Mouse (Mus musculus) embryonic facial prominence, embryonic 12.5 days (tissue): ENCODE measurements around the gene Lrcol1. TPM values are rescaled to one million over a fixed set of nuclear protein-coding genes. Genes with fewer than 3 reads are reported as not detected.

ENCODE experiments used
- ATAC-seq: fragments of 200-750 bp; cut with Nextera tagmentation; 2 replicates; pipeline ENCODE4 v1.8.0; 2017; ENCODE audit not compliant: insufficient number of reproducible peaks, insufficient read depth, low FRiP score, low TSS enrichment
- H3K27ac ChIP-seq: fragments of 300-500 bp; sonication (generic); 2 replicates; pipeline ENCODE4 v1.5.1; 2016; ENCODE audit warnings: mild to moderate bottlenecking
- H3K27me3 ChIP-seq: fragments of 300-500 bp; sonication (generic); 2 replicates; pipeline ENCODE4 v1.6.1; 2016; ENCODE audit warnings: mild to moderate bottlenecking, moderate library complexity
- H3K36me3 ChIP-seq: fragments of 300-500 bp; sonication (generic); 2 replicates; pipeline ENCODE4 v1.6.1; 2016; ENCODE audit warnings: mild to moderate bottlenecking
- H3K4me1 ChIP-seq: fragments of 300-500 bp; sonication (generic); 2 replicates; pipeline ENCODE4 v1.6.1; 2016
- H3K4me2 ChIP-seq: fragments of 300-500 bp; sonication (generic); replicated peaks from 2 replicates; pipeline ENCODE4 v1.6.1; 2016; ENCODE audit warnings: mild to moderate bottlenecking, moderate library complexity
- H3K4me3 ChIP-seq: fragments of 300-500 bp; sonication (generic); 2 replicates; pipeline ENCODE4 v1.5.1; 2016; ENCODE audit warnings: mild to moderate bottlenecking
- H3K9ac ChIP-seq: fragments of 300-500 bp; sonication (generic); 2 replicates; pipeline ENCODE4 v1.6.1; 2016; ENCODE audit warnings: mild to moderate bottlenecking, moderate library complexity
- H3K9me3 ChIP-seq: fragments of 300-500 bp; sonication (generic); 2 replicates; pipeline ENCODE4 v1.6.1; 2016; ENCODE audit warnings: mild to moderate bottlenecking, moderate library complexity
- WGBS: fragments of 180-500 bp; shearing (Covaris S2); methylation state at CpG from one replicate; pipeline ENCODE4 v1.1.7; 2016; 5-methylcytosine and 5-hydroxymethylcytosine counted together
- polyA plus RNA-seq: library from polyadenylated mRNA; unstranded; fragments of >200 nt; fragmentation: Nextera tagmentation; extraction: Ambion mirVana; gene quantifications from 2 replicates; pipeline ENCODE4 v1.2.1, GENCODE M21; 2016

Gene Lrcol1
- polyA plus RNA-seq, result not detected in 2 replicates

DNA sequence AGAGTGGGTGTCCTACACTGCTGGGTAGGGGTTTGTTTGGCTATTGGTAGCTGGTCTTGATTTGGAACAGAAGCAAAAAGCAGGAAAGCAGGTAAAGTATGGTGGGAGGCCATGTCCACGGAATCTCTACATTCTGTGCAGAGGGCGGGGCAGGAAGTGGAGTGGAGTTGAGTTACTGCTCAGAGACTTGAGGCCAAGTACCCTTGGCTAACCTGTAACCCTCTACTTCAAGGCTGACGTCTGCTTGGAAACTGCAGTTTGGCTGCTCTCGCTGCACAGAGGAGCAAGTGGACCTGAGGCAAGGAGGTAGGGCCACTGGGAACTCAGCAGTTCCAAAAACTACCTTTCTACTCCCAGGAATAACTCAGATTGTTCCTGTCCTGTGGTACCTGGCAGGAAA lies at the start of gene Lrcol1:
Lrcol1 (plus strand) TSS at position 207 of the 400 bp plus-strand sequence.
- Histone ChIP-seq H3K9me3 (no peaks in the 10 kb centered on the region), H3K4me2 (0 out of 2 replicates have a peak within 1 kb of the TSS, but pooled peaks have one; percentile 92), H3K4me1 (peaks cover 5% of the 10 kb centered on the region; the same call in 1 of the 2 replicates), H3K9ac (no peak within 1 kb of the TSS), H3K27ac (no peak within 1 kb of the TSS), H3K27me3 (peaks cover 33% of the 10 kb centered on the region), H3K36me3 (peaks cover 7% of the 10 kb centered on the region; the same call in 1 of the 2 replicates), H3K4me3 (no peak within 1 kb of the TSS)
- 70% methylated on average over 4 of the region's 4 CpGs for WGBS
- ATAC-seq, result no peak

DNA sequence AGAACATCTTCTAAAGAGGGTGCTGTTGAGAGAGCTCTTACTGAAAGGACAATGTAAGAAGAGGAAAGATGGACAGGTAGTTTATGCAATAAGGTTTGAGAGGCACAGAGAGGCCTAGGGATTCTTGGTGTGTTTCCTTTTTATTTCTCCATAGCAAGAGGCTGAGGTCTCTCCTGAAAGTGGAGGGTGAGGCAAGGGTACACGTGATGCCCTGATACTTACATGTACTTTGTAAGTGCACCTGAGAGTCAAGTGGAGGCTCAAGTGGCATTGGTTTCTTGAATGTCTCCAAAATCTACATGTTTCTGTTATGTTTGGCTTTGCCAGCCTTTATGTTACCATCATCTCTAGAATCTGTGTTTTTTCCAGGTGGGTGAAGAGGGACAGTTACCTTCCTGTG lies 47.9 kb upstream of the Lrcol1 start:
- Histone ChIP-seq H3K4me3 (no peak overlapping the region), H3K9ac (no peak overlapping the region), H3K4me1 (no peaks in the 10 kb centered on the region), H3K36me3 (peaks cover 84% of the 10 kb centered on the region), H3K27ac (no peak overlapping the region), H3K27me3 (no peaks in the 10 kb centered on the region), H3K9me3 (no peaks in the 10 kb centered on the region), H3K4me2 (no peak overlapping the region)
- 95% methylated on average over 1 of the region's 1 CpGs for WGBS
- no peak for ATAC-seq

- Histone ChIP-seq H3K9me3 (no peaks in the 10 kb centered on the region), H3K27ac (no peak overlapping the region), H3K4me3 (no peak overlapping the region), H3K36me3 (peaks cover 86% of the 10 kb centered on the region), H3K4me2 (no peak overlapping the region), H3K9ac (no peak overlapping the region), H3K4me1 (no peaks in the 10 kb centered on the region), H3K27me3 (no peaks in the 10 kb centered on the region)
- ATAC-seq, result no peak
- WGBS, result 91% methylated on average over 2 of the region's 2 CpGs
These were observed 43.9 kb upstream of the Lrcol1 start for GRCm38 (mm10) chr5:110300591-110300990.

DNA sequence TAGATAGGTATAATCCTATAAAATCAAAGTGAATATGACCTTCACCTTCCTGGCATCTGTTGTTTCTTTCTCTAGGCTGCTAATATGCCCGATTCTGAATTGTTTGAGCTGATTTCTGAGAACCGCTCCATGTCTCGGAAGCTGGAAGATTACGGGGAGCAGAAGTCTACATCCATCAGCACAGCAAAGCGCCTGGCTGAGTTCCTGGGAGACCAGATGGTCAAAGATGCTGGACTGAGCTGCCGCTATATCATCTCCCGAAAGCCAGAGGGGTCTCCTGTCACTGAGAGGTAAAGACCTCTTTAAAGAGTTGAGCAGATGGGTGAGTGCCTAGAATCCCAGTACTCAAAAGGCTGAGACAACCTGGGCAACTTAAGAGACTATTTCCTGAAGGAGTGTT lies 35.7 kb upstream of the Lrcol1 start:
- Histone ChIP-seq H3K9me3 (no peaks in the 10 kb centered on the region), H3K27ac (no peak overlapping the region), H3K4me2 (no peak overlapping the region), H3K4me1 (no peaks in the 10 kb centered on the region), H3K36me3 (peaks cover 74% of the 10 kb centered on the region), H3K27me3 (no peaks in the 10 kb centered on the region), H3K9ac (no peak overlapping the region), H3K4me3 (no peak overlapping the region)
- WGBS, result 96% methylated on average over 7 of the region's 7 CpGs
- no peak for ATAC-seq

- Histone ChIP-seq H3K4me1 (no peaks in the 10 kb centered on the region), H3K27me3 (no peaks in the 10 kb centered on the region), H3K36me3 (peaks cover 57% of the 10 kb centered on the region), H3K9ac (no peak overlapping the region), H3K27ac (no peak overlapping the region), H3K4me2 (no peak overlapping the region), H3K4me3 (no peak overlapping the region), H3K9me3 (no peaks in the 10 kb centered on the region)
- WGBS, result 98% methylated on average over 3 of the region's 3 CpGs
- ATAC-seq, result no peak
These were observed 31.4 kb upstream of the Lrcol1 start for GRCm38 (mm10) chr5:110313127-110313526.

GRCm38 (mm10) chr5:110330508-110330907 lies 14.0 kb upstream of the Lrcol1 start:
- peaks cover 86% of the 10 kb centered on the region for H3K36me3 ChIP-seq
- no peaks in the 10 kb centered on the region for H3K9me3 ChIP-seq
- H3K4me1 ChIP-seq, result no peaks in the 10 kb centered on the region
- no peak overlapping the region for H3K9ac ChIP-seq
- no peaks in the 10 kb centered on the region for H3K27me3 ChIP-seq
- 85% methylated on average over 3 of the region's 3 CpGs for WGBS
- H3K27ac ChIP-seq, result no peak overlapping the region
- no peak for ATAC-seq
- H3K4me2 ChIP-seq, result no peak overlapping the region
- H3K4me3 ChIP-seq, result no peak overlapping the region

DNA sequence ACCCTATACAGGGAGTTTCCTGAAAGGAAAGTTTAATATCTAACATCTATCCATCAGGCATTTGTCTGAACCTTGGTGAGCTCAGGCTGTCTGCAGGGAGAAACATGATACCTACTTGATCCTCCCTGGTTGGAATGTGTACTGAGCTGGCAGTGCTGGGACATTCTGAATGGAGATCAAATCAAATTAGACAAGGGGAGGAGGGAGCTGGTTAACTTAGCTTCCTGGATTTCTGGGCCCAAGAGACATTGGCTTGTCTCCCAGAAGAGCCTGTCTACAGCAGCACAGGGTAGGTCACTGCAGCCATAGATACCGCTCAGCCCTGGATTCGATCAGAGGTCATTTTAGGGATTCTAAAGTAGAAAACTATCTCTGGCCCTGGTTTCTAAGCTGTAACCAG lies 5.7 kb upstream of the Lrcol1 start:
- Histone ChIP-seq H3K27ac (peak overlapping the region; percentile 50), H3K4me2 (no peak overlapping the region), H3K4me3 (no peak overlapping the region), H3K4me1 (peaks cover 7% of the 10 kb centered on the region), H3K9ac (no peak overlapping the region), H3K27me3 (peaks cover 24% of the 10 kb centered on the region), H3K9me3 (no peaks in the 10 kb centered on the region), H3K36me3 (peaks cover 53% of the 10 kb centered on the region)
- WGBS, result 71% methylated on average over 2 of the region's 2 CpGs
- ATAC-seq, result no peak

GRCm38 (mm10) chr5:110342648-110343284 lies 1.8 kb upstream of the Lrcol1 start, which contains the start of gene P2rx2:
TSS of gene P2rx2 (minus strand) at chr5:110343212.
- peaks cover 12% of the 10 kb centered on the region for H3K4me1 ChIP-seq
- H3K36me3 ChIP-seq, result peaks cover 14% of the 10 kb centered on the region; the same call in 1 of the 2 replicates
- H3K9me3 ChIP-seq, result no peaks in the 10 kb centered on the region
- ATAC-seq, result peak; percentile 39; the same call in 1 of the 2 replicates
- 2% methylated on average over 43 of the region's 43 CpGs for WGBS
- peak within 1 kb of the TSS; percentile 42 for H3K4me3 ChIP-seq
- H3K9ac ChIP-seq, result peak within 1 kb of the TSS; percentile 50; the same call in 1 of the 2 replicates
- no peak within 1 kb of the TSS for H3K27ac ChIP-seq
- H3K27me3 ChIP-seq, result peaks cover 33% of the 10 kb centered on the region
- peak within 1 kb of the TSS; percentile 92 for H3K4me2 ChIP-seq

GRCm38 (mm10) chr5:110345553-110345952 lies 1.0 kb downstream of the Lrcol1 start:
- Histone ChIP-seq H3K4me1 (peaks cover 5% of the 10 kb centered on the region; the same call in 1 of the 2 replicates), H3K4me2 (no peak overlapping the region), H3K9ac (no peak overlapping the region), H3K36me3 (no peaks in the 10 kb centered on the region), H3K27me3 (peaks cover 33% of the 10 kb centered on the region), H3K9me3 (no peaks in the 10 kb centered on the region), H3K27ac (no peak overlapping the region), H3K4me3 (no peak overlapping the region)
- 78% methylated on average over 4 of the region's 4 CpGs for WGBS
- ATAC-seq, result no peak

DNA sequence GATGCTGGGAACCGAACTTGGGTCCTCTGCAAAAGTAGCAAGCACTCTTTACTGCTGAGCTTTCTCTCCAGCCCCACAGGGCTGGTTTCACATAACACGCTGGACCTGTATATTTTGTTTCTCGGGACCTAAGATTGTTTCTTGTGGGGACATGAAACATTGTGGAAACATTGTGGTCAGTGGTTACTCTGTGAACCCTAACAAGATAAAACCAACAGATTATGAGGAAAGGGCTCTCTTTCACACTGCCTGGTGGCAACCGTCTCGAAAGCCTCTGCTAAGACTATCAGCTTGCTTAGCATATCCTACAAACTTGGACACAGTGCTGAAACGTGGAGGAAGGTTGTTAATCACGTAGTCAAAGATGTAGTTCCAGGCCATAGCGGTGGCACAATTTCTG lies 2.5 kb downstream of the Lrcol1 start:
- no peak for ATAC-seq
- Histone ChIP-seq H3K27ac (no peak overlapping the region), H3K9ac (no peak overlapping the region), H3K4me1 (peaks cover 5% of the 10 kb centered on the region; the same call in 1 of the 2 replicates), H3K27me3 (peaks cover 26% of the 10 kb centered on the region), H3K4me2 (no peak overlapping the region), H3K9me3 (no peaks in the 10 kb centered on the region), H3K36me3 (no peaks in the 10 kb centered on the region), H3K4me3 (no peak overlapping the region)
- WGBS, result 78% methylated on average over 8 of the region's 8 CpGs

DNA sequence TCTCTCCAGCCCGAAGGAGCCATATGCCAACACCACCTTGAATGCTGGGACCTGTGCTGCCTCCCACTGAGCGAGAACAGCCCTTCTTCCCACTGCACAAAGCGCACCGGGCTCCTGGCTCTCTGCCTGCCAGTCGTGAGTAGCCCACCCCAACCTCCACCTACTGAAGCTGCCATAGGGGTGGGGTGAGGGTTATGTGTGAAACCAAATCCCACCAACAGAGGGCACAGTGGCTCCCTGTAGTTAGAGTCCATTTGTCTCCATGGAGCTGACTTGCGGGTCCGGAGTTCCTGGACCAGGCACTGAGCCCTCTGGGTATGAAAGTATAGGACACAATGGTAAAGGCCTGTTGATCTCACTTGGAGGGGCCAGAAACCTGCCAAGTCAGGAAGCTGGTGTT lies 10.2 kb downstream of the Lrcol1 start:
- ATAC-seq, result no peak
- H3K27me3 ChIP-seq, result peaks cover 18% of the 10 kb centered on the region
- H3K9ac ChIP-seq, result no peak overlapping the region
- no peaks in the 10 kb centered on the region for H3K36me3 ChIP-seq
- H3K9me3 ChIP-seq, result no peaks in the 10 kb centered on the region
- H3K27ac ChIP-seq, result no peak overlapping the region
- H3K4me2 ChIP-seq, result no peak overlapping the region
- no peak overlapping the region for H3K4me3 ChIP-seq
- WGBS, result 15% methylated on average over 7 of the region's 7 CpGs
- 0 out of 2 replicates have a peak, but pooled peaks cover 3% of the 10 kb centered on the region for H3K4me1 ChIP-seq

DNA sequence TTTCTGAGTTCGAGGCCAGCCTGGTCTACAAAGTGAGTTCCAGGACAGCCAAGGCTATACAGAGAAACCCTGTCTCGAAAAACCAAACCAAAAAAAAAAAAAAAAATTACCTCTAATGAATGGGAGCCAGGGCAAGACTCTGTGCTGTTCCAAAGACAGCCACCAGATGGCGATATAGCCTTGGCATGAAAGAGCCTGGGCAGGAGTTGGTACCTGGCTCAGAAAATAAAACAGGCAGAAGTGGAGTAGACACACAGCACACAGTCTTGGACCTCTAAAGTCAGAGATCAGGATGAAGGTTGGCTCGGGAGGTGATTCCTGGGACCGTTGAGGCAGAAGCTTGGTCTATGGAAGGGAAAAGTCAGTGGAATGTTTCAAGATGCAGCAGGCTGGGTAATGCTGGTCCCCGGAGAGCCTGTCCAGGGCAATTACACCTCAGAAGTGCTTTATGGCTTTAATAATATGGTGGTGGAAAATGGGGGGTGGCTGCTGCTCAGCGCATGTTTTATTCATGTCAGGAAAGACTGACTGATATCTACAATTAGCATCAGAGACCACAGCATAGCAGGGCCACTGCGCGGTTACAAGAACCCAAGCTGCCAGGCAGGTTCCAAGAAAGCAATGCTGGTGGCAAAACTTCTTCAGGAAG lies 13.1 kb downstream of the Lrcol1 start:
- 0 out of 2 replicates have a peak, but pooled peaks have one; percentile 24 for ATAC-seq
- H3K9ac ChIP-seq, result no peak overlapping the region
- H3K27me3 ChIP-seq, result peaks cover 21% of the 10 kb centered on the region
- H3K36me3 ChIP-seq, result peaks cover 10% of the 10 kb centered on the region; the same call in 1 of the 2 replicates
- 35% methylated on average over 9 of the region's 9 CpGs for WGBS
- H3K4me2 ChIP-seq, result no peak overlapping the region
- H3K9me3 ChIP-seq, result no peaks in the 10 kb centered on the region
- H3K4me1 ChIP-seq, result 0 out of 2 replicates have a peak, but pooled peaks cover 3% of the 10 kb centered on the region
- H3K4me3 ChIP-seq, result no peak overlapping the region
- H3K27ac ChIP-seq, result no peak overlapping the region
